ENCODE assay signal across 14 mouse cellular contexts in genomic region chr6:61258847-61259634, GRCm38 (mm10).
"Had no signal": no experiment of that assay in that cellular context is flagged by ENCODE, and none has a peak within 500 bp of the region (broad histone marks: within the 10 kb centered on the region; RNA-seq: fewer than 3 reads in every experiment).

No protein-coding gene starts in this region.

- H3K9me3 ChIP-seq: kidney, embryonic 15.5 days; limb, embryonic 10.5 days; liver, embryonic 12.5 days; megakaryocyte, embryonic 14.5 days had no signal

- DNase-seq: kidney, adult 2 months; kidney, postnatal 14 days; lung, embryonic 14.5 days; lung, postnatal 10 days; lung, postnatal 4 days; retina, postnatal 1 day; thymus, postnatal 36 days had no signal

- H3K36me3 ChIP-seq: kidney, embryonic 15.5 days; limb, embryonic 10.5 days; liver, embryonic 12.5 days had no signal

- H3K27ac ChIP-seq: kidney, embryonic 15.5 days; left cerebral cortex, adult 2 months; limb, embryonic 10.5 days; liver, embryonic 12.5 days had no signal

- H3K27me3 ChIP-seq: kidney, embryonic 15.5 days; liver, embryonic 12.5 days; megakaryocyte, embryonic 14.5 days had no signal

- H3K4me2 ChIP-seq: kidney, embryonic 15.5 days; liver, embryonic 12.5 days; lung, embryonic 14.5 days; midbrain, embryonic 11.5 days had no signal

- H3K9ac ChIP-seq: kidney, embryonic 15.5 days; liver, embryonic 12.5 days; lung, embryonic 14.5 days had no signal

- H3K4me3 ChIP-seq: kidney, embryonic 15.5 days; left cerebral cortex, adult 2 months; limb, embryonic 10.5 days; liver, embryonic 12.5 days; megakaryocyte, embryonic 14.5 days had no signal

- H3K4me1 ChIP-seq: liver, embryonic 12.5 days had no signal

- ATAC-seq: intestine, embryonic 16.5 days; liver, embryonic 12.5 days had no signal
